Mouse (Mus musculus) heart, embryonic 13.5 days (tissue): Measurements from ENCODE around the gene Rara. TPM values are rescaled to one million over a fixed set of nuclear protein-coding genes. Genes with fewer than 3 reads are reported as not detected.

Experiments used
- ATAC-seq: fragments of 200-750 bp; cut with Nextera tagmentation; 2 replicates; pipeline ENCODE4 v1.8.0; 2017; ENCODE audit warnings: moderate TSS enrichment; ENCODE audit not compliant: insufficient number of reproducible peaks, low FRiP score, low TSS enrichment; ENCODE audit errors: extremely low read depth
- H3K27ac ChIP-seq: fragments of 300-500 bp; sonication (generic); replicated peaks from 2 replicates; pipeline ENCODE4 v1.5.1; 2015; ENCODE audit warnings: moderate library complexity, mild to moderate bottlenecking, inconsistent platforms
- H3K27me3 ChIP-seq: fragments of 300-500 bp; sonication (generic); replicated peaks from 2 replicates; pipeline ENCODE4 v1.6.1; 2015; ENCODE audit warnings: mild to moderate bottlenecking, inconsistent platforms
- H3K36me3 ChIP-seq: fragments of 300-500 bp; sonication (generic); 2 replicates; pipeline ENCODE4 v1.6.1; 2015; ENCODE audit warnings: mild to moderate bottlenecking, inconsistent platforms
- H3K4me1 ChIP-seq: fragments of 300-500 bp; sonication (generic); 2 replicates; pipeline ENCODE4 v1.6.1; 2015; ENCODE audit warnings: inconsistent platforms
- H3K4me2 ChIP-seq: fragments of 300-500 bp; sonication (generic); 2 replicates; pipeline ENCODE4 v1.6.1; 2015; ENCODE audit warnings: inconsistent platforms, mild to moderate bottlenecking, moderate library complexity
- H3K4me3 ChIP-seq: fragments of 300-500 bp; sonication (generic); 2 replicates; pipeline ENCODE4 v1.5.1; 2015; ENCODE audit warnings: moderate library complexity, mild to moderate bottlenecking, inconsistent platforms
- H3K9ac ChIP-seq: fragments of 300-500 bp; sonication (generic); 2 replicates; pipeline ENCODE4 v1.6.1; 2015; ENCODE audit warnings: inconsistent platforms, mild to moderate bottlenecking, moderate library complexity
- H3K9me3 ChIP-seq: fragments of 300-500 bp; sonication (generic); 2 replicates; pipeline ENCODE4 v1.6.1; 2016; ENCODE audit warnings: inconsistent platforms
- WGBS: fragments of 180-500 bp; shearing (Covaris S2); methylation state at CpG from one replicate; pipeline ENCODE4 v1.1.7; 2015; ENCODE audit warnings: mixed read lengths; 5-methylcytosine and 5-hydroxymethylcytosine counted together
- polyA plus RNA-seq: library from polyadenylated mRNA; unstranded; fragments of >200 nt; fragmentation: Nextera tagmentation; extraction: Ambion mirVana; gene quantifications from 2 replicates; pipeline ENCODE4 v1.2.1, GENCODE M21; 2015

Rara gene
- polyA plus RNA-seq, result 27.9 and 28.3 TPM in 2 replicates

DNA sequence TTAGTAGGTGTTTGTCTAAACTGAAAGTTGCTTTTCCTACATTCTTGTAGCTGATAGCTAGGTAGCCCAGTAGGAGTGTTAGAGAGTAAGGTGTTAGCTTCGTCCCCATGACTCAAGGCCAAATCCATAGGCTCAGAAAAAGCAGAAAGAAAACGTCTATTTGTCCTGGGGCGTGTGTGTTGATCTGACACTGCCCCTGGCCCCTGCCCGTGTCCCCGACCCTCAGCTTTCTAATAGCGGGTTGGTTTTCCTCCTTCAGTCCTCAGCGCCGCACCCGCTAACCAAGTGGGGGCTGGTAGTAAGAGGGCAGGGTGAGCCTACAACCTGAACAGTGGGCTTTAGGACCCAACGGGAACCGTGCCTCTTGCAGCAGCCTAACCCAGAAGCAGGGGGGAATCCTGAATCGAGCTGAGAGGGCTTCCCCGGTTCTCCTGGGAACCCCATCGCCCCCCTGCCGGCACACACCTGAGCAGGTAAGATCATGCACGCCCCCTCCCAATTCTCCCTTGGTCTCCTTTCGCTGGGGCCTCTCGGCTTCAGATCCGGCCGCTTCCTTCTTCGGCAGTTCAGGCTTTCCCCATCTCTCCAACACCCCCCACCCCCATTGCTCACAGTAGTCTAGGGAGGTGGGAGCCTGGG, at the start of gene Rara:
Gene Rara (plus strand): TSS at position 381 of the 639 bp plus-strand sequence.
- no peaks in the 10 kb centered on the region for H3K36me3 ChIP-seq
- no peaks in the 10 kb centered on the region for H3K27me3 ChIP-seq
- no peak for ATAC-seq
- H3K4me2 ChIP-seq, result peak within 1 kb of the TSS; percentile 79
- peak within 1 kb of the TSS; percentile 99 for H3K27ac ChIP-seq
- no peaks in the 10 kb centered on the region for H3K9me3 ChIP-seq
- peak within 1 kb of the TSS; percentile 69 for H3K4me3 ChIP-seq
- 7% methylated on average over 21 of the region's 21 CpGs for WGBS
- H3K9ac ChIP-seq, result peak within 1 kb of the TSS; percentile 91
- H3K4me1 ChIP-seq, result peaks cover 95% of the 10 kb centered on the region

DNA sequence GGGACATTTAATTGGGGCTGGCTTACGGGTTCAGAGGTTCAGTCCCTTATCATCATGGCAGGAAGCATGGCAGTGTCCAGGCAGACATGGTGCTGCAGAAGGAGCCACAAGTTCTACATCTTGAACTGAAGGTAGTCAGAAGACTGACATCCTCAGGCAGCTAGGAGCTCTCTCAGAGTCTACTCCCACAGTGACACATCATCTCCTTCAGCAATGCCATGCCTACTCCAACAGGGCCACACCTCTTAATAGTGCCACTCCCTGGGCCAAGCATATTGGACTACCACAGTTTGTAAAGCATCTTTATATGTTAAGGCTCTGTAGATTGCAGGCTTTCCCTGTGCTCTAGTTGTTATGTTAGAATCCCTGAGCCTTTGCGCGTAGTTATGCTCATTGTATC, 39.9 kb upstream of the Rara start:
- H3K9me3 ChIP-seq, result no peaks in the 10 kb centered on the region
- H3K27me3 ChIP-seq, result no peaks in the 10 kb centered on the region
- no peak for ATAC-seq
- H3K9ac ChIP-seq, result no peak overlapping the region
- H3K27ac ChIP-seq, result no peak overlapping the region
- no peak overlapping the region for H3K4me3 ChIP-seq
- no peak overlapping the region for H3K4me2 ChIP-seq
- 90% methylated on average over 3 of the region's 3 CpGs for WGBS
- peaks cover 3% of the 10 kb centered on the region; the same call in 1 of the 2 replicates for H3K4me1 ChIP-seq
- peaks cover 85% of the 10 kb centered on the region for H3K36me3 ChIP-seq

DNA sequence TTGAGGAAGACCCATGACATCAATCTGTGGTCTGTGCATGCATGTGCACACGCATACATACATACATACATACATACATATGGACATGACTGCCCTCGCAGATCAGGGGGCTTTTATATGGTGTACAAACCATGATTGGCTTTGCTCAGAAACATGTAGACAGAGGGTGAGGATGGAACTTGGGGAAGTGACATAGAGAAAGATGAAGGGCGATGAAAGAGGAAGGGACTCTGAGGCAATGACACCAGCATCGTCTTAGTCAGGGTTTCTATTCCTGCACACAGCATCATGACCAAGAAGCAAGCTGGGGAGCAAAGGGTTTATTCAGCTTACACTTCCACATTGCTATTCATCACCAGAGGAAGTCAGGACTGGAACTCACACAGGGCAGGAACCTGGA, 38.5 kb upstream of the Rara start:
- no peak overlapping the region for H3K4me2 ChIP-seq
- H3K4me1 ChIP-seq, result no peaks in the 10 kb centered on the region
- H3K9ac ChIP-seq, result no peak overlapping the region
- H3K27ac ChIP-seq, result no peak overlapping the region
- ATAC-seq, result no peak
- H3K9me3 ChIP-seq, result peaks cover 3% of the 10 kb centered on the region; the same call in 1 of the 2 replicates
- no peaks in the 10 kb centered on the region for H3K27me3 ChIP-seq
- 94% methylated on average over 4 of the region's 4 CpGs for WGBS
- peaks cover 98% of the 10 kb centered on the region for H3K36me3 ChIP-seq
- H3K4me3 ChIP-seq, result no peak overlapping the region

DNA sequence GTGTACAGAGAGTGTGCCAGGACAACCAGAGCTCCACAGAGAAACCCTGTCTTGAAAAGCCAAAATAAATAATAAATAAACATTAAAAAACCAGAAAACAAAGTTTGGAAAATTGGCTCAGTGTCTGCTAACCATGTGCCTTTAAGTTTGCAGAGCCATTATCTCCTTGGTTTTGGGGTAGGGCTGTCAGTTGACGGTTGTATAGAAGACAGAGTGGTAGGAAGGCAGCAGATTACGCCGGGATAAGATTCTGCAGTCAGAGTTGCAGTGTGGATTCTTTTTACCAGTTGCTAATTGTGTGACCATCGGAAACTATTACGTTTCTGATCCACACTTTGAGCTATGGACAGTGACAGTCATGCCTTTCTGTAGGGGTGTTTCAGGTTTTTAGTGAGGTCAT, 37.6 kb upstream of the Rara start:
- Histone ChIP-seq H3K36me3 (peaks cover 98% of the 10 kb centered on the region), H3K4me2 (no peak overlapping the region), H3K4me3 (no peak overlapping the region)

DNA sequence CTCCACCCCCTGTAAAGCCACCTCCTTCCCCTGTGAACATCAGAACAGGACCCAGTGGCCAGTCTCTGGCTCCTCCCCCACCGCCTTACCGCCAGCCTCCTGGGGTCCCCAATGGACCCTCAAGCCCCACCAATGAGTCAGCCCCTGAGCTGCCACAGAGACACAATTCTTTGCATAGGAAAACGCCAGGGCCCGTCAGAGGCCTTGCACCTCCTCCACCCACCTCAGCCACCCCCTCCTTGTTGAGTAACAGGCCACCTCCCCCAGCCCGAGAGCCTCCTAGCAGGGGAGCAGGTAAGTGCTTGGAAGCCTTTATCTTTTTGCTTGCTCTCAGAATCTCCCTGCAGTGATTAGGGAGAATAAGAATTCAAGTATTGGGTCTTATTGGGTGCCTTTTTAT, 35.2 kb upstream of the Rara start:
- Histone ChIP-seq H3K27me3 (no peaks in the 10 kb centered on the region), H3K4me1 (no peaks in the 10 kb centered on the region), H3K4me3 (no peak overlapping the region), H3K27ac (no peak overlapping the region), H3K9ac (0 out of 2 replicates have a peak overlapping the region, but pooled peaks have one; percentile 24), H3K36me3 (peaks cover 98% of the 10 kb centered on the region), H3K4me2 (no peak overlapping the region), H3K9me3 (peaks cover 3% of the 10 kb centered on the region; the same call in 1 of the 2 replicates)
- ATAC-seq, result no peak
- 55% methylated on average over 5 of the region's 5 CpGs for WGBS

More for the DNA sequence above, 37.6 kb upstream of the Rara start:
- H3K9ac ChIP-seq, result no peak overlapping the region
- H3K9me3 ChIP-seq, result peaks cover 3% of the 10 kb centered on the region; the same call in 1 of the 2 replicates
- 76% methylated on average over 5 of the region's 5 CpGs for WGBS
- H3K27ac ChIP-seq, result no peak overlapping the region
- H3K27me3 ChIP-seq, result no peaks in the 10 kb centered on the region
- H3K4me1 ChIP-seq, result no peaks in the 10 kb centered on the region
- ATAC-seq, result no peak

DNA sequence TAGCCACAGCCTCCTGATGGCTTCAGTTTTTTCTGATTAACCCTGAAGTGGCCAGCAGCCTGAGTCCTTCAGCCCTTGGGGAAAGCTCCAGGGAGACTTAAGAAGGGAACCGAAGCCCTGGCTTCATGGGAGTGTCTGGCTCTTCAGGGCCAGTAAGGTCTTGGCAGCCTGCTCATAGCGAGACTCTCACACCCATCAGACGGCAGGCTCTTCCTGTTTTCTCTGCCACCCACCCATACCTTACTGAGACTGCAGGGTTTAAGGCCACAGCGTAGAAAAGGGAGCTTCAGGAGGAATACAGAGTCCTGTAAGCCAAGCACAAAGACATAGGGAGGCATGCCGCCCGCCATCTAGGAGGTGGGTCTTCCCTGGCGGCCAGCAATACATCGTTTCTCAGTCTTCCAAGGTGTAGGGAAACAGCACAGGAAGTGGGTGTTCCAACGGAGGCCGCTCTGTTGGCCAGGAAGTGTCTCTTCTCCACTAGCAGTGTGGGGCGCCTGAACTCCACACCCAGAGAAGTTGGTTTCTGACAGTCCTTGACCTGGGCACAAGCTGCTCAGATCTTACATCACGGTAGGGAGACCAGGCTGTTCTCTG, 27.0 kb upstream of the Rara start:
- H3K4me2 ChIP-seq, result no peak overlapping the region
- H3K9ac ChIP-seq, result no peak overlapping the region
- H3K27me3 ChIP-seq, result no peaks in the 10 kb centered on the region
- H3K4me1 ChIP-seq, result peaks cover 43% of the 10 kb centered on the region
- no peak for ATAC-seq
- H3K9me3 ChIP-seq, result no peaks in the 10 kb centered on the region
- H3K4me3 ChIP-seq, result no peak overlapping the region
- 73% methylated on average over 12 of the region's 12 CpGs for WGBS
- H3K27ac ChIP-seq, result peak overlapping the region; percentile 30; the same call in 1 of the 2 replicates
- H3K36me3 ChIP-seq, result peaks cover 68% of the 10 kb centered on the region

DNA sequence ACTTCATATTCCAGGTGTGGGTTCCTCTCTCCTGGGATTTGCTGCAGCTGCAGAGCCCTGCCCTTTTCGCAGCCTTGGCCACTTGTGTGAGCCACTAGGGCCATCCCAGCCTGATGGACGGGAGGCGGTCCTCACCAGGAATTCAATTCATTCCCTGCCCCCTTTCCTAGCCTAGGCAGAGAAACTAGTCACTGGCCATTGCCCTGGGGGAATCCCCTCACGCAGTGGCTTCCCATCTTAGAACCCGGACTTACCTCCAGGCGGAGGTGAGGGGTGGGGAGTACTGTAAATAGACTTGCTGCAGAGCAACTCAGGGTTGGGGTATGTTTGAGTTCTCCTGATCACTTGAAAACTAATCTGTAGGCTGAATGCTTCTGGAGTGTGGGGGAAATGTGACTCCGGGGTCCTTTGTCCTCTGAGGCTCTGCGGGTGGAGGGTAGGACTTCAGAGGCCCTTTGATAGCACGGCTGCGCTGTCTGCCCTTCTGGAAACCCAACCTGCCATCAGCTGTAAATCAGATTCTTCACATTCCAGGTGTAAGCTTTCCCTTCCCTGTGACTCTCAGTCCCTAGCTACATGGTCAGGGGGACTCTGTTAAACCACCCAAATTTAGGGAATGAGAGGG, 24.9 kb upstream of the Rara start:
- H3K9ac ChIP-seq, result peak overlapping the region; percentile 69
- H3K4me2 ChIP-seq, result peak overlapping the region; percentile 53
- peaks cover 51% of the 10 kb centered on the region for H3K36me3 ChIP-seq
- no peaks in the 10 kb centered on the region for H3K27me3 ChIP-seq
- H3K4me1 ChIP-seq, result peaks cover 47% of the 10 kb centered on the region
- H3K9me3 ChIP-seq, result no peaks in the 10 kb centered on the region
- H3K4me3 ChIP-seq, result no peak overlapping the region; the same call in 1 of the 2 replicates
- 14% methylated on average over 10 of the region's 10 CpGs for WGBS
- no peak for ATAC-seq
- H3K27ac ChIP-seq, result peak overlapping the region; percentile 87

DNA sequence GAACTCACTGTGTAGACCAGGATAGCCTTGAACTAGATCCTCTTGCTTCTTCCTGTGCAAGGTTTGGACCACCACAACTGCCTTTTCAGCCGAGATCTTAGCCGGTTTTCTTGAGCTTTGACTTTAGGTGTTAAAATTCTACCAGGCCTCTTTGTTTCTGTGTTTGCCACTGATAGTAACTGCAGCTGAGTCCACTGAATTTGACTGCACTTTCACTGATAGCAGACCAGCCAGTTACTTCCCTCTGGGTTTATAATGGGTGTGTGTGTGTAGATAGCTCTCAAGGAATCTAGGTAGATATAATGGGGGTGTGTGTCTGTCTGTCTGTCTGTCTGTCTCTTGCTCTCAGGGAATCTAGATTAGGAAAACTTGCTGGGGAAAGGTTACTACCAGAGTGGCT, 23.0 kb upstream of the Rara start:
- peaks cover 34% of the 10 kb centered on the region for H3K36me3 ChIP-seq
- ATAC-seq, result no peak
- H3K4me3 ChIP-seq, result no peak overlapping the region
- no peaks in the 10 kb centered on the region for H3K9me3 ChIP-seq
- peak overlapping the region; percentile 16; the same call in 1 of the 2 replicates for H3K9ac ChIP-seq
- H3K4me1 ChIP-seq, result peaks cover 65% of the 10 kb centered on the region
- H3K27ac ChIP-seq, result peak overlapping the region; percentile 87
- WGBS, result 57% methylated on average over 2 of the region's 2 CpGs
- H3K27me3 ChIP-seq, result no peaks in the 10 kb centered on the region
- H3K4me2 ChIP-seq, result no peak overlapping the region

DNA sequence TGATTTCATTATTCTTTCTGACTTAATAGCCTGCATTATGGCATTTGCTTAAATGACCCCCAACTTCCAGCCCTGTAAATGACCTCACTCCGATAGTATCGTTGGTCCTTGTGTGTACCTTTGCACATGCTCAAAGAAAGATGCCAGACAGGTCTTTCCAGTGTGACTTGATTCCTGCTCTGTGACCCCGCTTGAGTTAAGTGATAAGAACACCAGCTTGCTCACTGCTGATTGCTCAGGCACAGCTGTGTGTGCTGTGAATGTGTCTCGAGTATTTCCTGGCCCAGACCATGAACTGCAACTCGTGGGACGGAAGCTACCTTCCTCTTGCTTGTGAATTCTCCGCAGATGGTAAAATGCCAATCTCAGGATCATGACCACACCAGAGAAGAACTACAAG, 22.6 kb upstream of the Rara start:
- ATAC-seq, result no peak
- whole genome bisulfite sequencing, result 35% methylated on average over 7 of the region's 7 CpGs
- peaks cover 30% of the 10 kb centered on the region for H3K36me3 ChIP-seq
- H3K27me3 ChIP-seq, result no peaks in the 10 kb centered on the region
- H3K4me3 ChIP-seq, result no peak overlapping the region
- no peak overlapping the region for H3K9ac ChIP-seq
- no peaks in the 10 kb centered on the region for H3K9me3 ChIP-seq
- H3K27ac ChIP-seq, result peak overlapping the region; percentile 87
- H3K4me1 ChIP-seq, result peaks cover 70% of the 10 kb centered on the region
- H3K4me2 ChIP-seq, result no peak overlapping the region

DNA sequence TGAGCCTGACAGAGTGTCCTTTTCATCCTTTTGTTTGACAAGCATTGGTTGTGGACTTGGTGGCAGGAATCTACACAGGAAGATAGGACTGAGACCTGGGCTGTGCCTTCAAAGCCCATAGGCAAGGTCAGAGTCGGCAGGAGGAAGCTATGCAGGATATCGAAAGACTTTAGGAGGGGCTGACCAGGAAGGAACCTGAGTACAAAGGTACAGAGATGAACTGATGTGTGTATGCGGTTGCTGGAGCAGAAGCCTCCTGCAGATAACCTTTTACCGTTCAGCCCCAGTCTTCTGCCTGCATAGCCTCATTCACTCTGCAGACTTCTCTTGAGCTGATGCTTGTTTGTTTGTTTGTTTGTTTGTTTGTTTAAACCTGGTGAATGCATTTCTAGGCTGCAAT, 22.0 kb upstream of the Rara start:
- Histone ChIP-seq H3K27me3 (no peaks in the 10 kb centered on the region), H3K4me3 (no peak overlapping the region), H3K36me3 (peaks cover 29% of the 10 kb centered on the region), H3K4me1 (peaks cover 72% of the 10 kb centered on the region), H3K27ac (peak overlapping the region; percentile 87; the same call in 1 of the 2 replicates), H3K4me2 (no peak overlapping the region), H3K9ac (no peak overlapping the region), H3K9me3 (no peaks in the 10 kb centered on the region)
- 55% methylated on average over 4 of the region's 4 CpGs for WGBS
- no peak for ATAC-seq

DNA sequence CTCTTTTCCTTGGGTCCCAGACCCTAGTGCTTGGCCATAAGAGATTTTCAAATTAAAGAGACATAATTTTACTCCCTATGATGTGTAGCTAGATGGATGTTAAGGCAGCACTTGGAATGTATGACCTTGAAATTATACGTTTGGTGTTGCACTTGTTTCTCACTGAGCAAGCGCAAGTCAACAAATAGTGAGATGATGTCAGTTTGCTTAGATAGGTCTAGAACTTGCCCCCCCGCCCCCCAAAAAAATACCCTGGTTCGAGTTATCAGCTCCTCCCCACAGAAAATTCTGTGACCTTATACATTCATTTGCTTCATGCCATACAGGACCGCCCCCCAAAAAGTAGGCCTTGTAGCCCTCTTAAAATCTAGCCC, 20.6 kb upstream of the Rara start:
- Histone ChIP-seq H3K4me2 (peak overlapping the region; percentile 96), H3K9me3 (no peaks in the 10 kb centered on the region), H3K27me3 (no peaks in the 10 kb centered on the region), H3K4me1 (peaks cover 69% of the 10 kb centered on the region), H3K27ac (peak overlapping the region; percentile 53; the same call in 1 of the 2 replicates), H3K9ac (peak overlapping the region; percentile 72), H3K36me3 (peaks cover 30% of the 10 kb centered on the region), H3K4me3 (peak overlapping the region; percentile 68)
- 55% methylated on average over 5 of the region's 5 CpGs for WGBS
- ATAC-seq, result no peak
